Mouse (Mus musculus) liver, postnatal 0 days (tissue): ENCODE measurements around the gene Shtn1. TPM values are rescaled to one million over a fixed set of nuclear protein-coding genes. Genes with fewer than 3 reads are reported as not detected.

Experiments used
- ATAC-seq: fragments of 200-750 bp; cut with Nextera tagmentation; 2 replicates; pipeline ENCODE4 v1.8.0; 2017; ENCODE audit warnings: mild to moderate bottlenecking, moderate library complexity
- DNase-seq: peaks from one replicate; pipeline ENCODE4 v3.0.0-alpha.2; 2016
- H3K27ac ChIP-seq: fragments of 300-500 bp; sonication (generic); 2 replicates; pipeline ENCODE4 v1.5.1; 2014; ENCODE audit warnings: antibody characterized with exemption, moderate library complexity, mild to moderate bottlenecking, low read depth
- H3K27me3 ChIP-seq: fragments of 300-500 bp; sonication (generic); 2 replicates; pipeline ENCODE4 v1.6.1; 2014; ENCODE audit warnings: low read length, control low read depth, mixed read lengths; ENCODE audit not compliant: insufficient read depth
- H3K36me3 ChIP-seq: fragments of 300-500 bp; sonication (generic); replicated peaks from 2 replicates; pipeline ENCODE4 v1.6.1; 2014; ENCODE audit warnings: mild to moderate bottlenecking, control low read depth, low read length, moderate library complexity, mixed read lengths; ENCODE audit not compliant: insufficient read depth
- H3K4me1 ChIP-seq: fragments of 300-500 bp; sonication (generic); 2 replicates; pipeline ENCODE4 v1.6.1; 2014; ENCODE audit warnings: antibody characterized with exemption, mild to moderate bottlenecking, control low read depth; ENCODE audit not compliant: insufficient read depth
- H3K4me2 ChIP-seq: fragments of 300-500 bp; sonication (generic); 2 replicates; pipeline ENCODE4 v1.6.1; 2014; ENCODE audit warnings: low read depth, mild to moderate bottlenecking, low read length, moderate library complexity, mixed read lengths
- H3K4me3 ChIP-seq: fragments of 300-500 bp; sonication (generic); 2 replicates; pipeline ENCODE4 v1.5.1; 2014; ENCODE audit warnings: low read depth, low read length
- H3K9ac ChIP-seq: fragments of 300-500 bp; sonication (generic); replicated peaks from 2 replicates; pipeline ENCODE4 v1.6.1; 2014; ENCODE audit warnings: mild to moderate bottlenecking, moderate library complexity
- H3K9me3 ChIP-seq: fragments of 300-500 bp; sonication (generic); 2 replicates; pipeline ENCODE4 v1.6.1; 2016; ENCODE audit warnings: mild to moderate bottlenecking, control low read depth, low read length, mixed read lengths
- CTCF ChIP-seq: sonication (generic); IDR thresholded peaks from 2 replicates; pipeline ENCODE4 v1.5.1; 2016; ENCODE audit warnings: antibody characterized with exemption, low read depth
- EP300 ChIP-seq: IDR thresholded peaks from 2 replicates; pipeline ENCODE4 v1.6.1; 2016; ENCODE audit warnings: antibody characterized with exemption, low read depth, mild to moderate bottlenecking
- WGBS: fragments of 180-500 bp; shearing (Covaris S2); extraction: QIAGEN DNeasy Blood & Tissue Kit; methylation state at CpG from one replicate; pipeline ENCODE4 v1.1.7; 2014; ENCODE audit not compliant: insufficient replicate concordance; 5-methylcytosine and 5-hydroxymethylcytosine counted together
- polyA plus RNA-seq: library from polyadenylated mRNA; unstranded; fragments of >200 nt; fragmentation: Nextera tagmentation; extraction: Ambion mirVana; gene quantifications from 2 replicates; pipeline ENCODE4 v1.2.1, GENCODE M21; 2015

Shtn1 gene
- polyA plus RNA-seq, 1 experiment from 2014 or later = 2.9 TPM

GRCm38 (mm10) chr19:59067652-59068051 is 8.2 kb downstream of the Shtn1 start:
- no peaks in the 10 kb centered on the region for H3K36me3 ChIP-seq
- no peak overlapping the region for H3K4me3 ChIP-seq
- no peak for DNase-seq
- H3K9me3 ChIP-seq = no peaks in the 10 kb centered on the region
- H3K9ac ChIP-seq = no peak overlapping the region
- peak; percentile 69; the same call in 1 of the 2 replicates for ATAC-seq
- WGBS = 53% methylated on average over 1 of the region's 1 CpGs
- no peaks in the 10 kb centered on the region for H3K27me3 ChIP-seq
- H3K27ac ChIP-seq = no peak overlapping the region
- TF ChIP-seq CTCF (no peak), EP300 (no peak)
- no peak overlapping the region for H3K4me2 ChIP-seq
- no peaks in the 10 kb centered on the region for H3K4me1 ChIP-seq

GRCm38 (mm10) chr19:59066670-59067069 is 9.2 kb downstream of the Shtn1 start:
- no peaks in the 10 kb centered on the region for H3K9me3 ChIP-seq
- H3K4me3 ChIP-seq = no peak overlapping the region
- H3K4me1 ChIP-seq = no peaks in the 10 kb centered on the region
- H3K27ac ChIP-seq = no peak overlapping the region; the same call in 1 of the 2 replicates
- H3K27me3 ChIP-seq = no peaks in the 10 kb centered on the region
- no peak overlapping the region for H3K4me2 ChIP-seq
- H3K36me3 ChIP-seq = no peaks in the 10 kb centered on the region
- WGBS = 74% methylated on average over 2 of the region's 2 CpGs
- no peak for TF ChIP-seq EP300
- TF ChIP-seq CTCF = no peak
- ATAC-seq (peak; percentile 56; the same call in 1 of the 2 replicates), DNase-seq (no peak)
- H3K9ac ChIP-seq = no peak overlapping the region

- H3K36me3 ChIP-seq = no peaks in the 10 kb centered on the region
- no peaks in the 10 kb centered on the region for H3K4me1 ChIP-seq
- ATAC-seq (no peak), DNase-seq (no peak)
- no peak overlapping the region for H3K4me3 ChIP-seq
- WGBS = 36% methylated on average over 5 of the region's 5 CpGs
- no peaks in the 10 kb centered on the region for H3K9me3 ChIP-seq
- H3K9ac ChIP-seq = no peak overlapping the region
- H3K27me3 ChIP-seq = no peaks in the 10 kb centered on the region
- TF ChIP-seq EP300 (no peak), CTCF (no peak)
- no peak overlapping the region for H3K27ac ChIP-seq
- H3K4me2 ChIP-seq = no peak overlapping the region
Observed at GRCm38 (mm10) chr19:59066115-59066514, 9.8 kb downstream of the Shtn1 start.

GRCm38 (mm10) chr19:59064616-59065015 is 11.3 kb downstream of the Shtn1 start:
- ATAC-seq (no peak), DNase-seq (no peak)
- Histone ChIP-seq H3K36me3 (no peaks in the 10 kb centered on the region), H3K9me3 (no peaks in the 10 kb centered on the region), H3K4me1 (no peaks in the 10 kb centered on the region), H3K27me3 (no peaks in the 10 kb centered on the region), H3K9ac (no peak overlapping the region), H3K27ac (no peak overlapping the region), H3K4me3 (no peak overlapping the region), H3K4me2 (no peak overlapping the region)
- 74% methylated on average over 5 of the region's 5 CpGs for WGBS
- TF ChIP-seq EP300 (no peak), CTCF (no peak)

- TF ChIP-seq EP300 (no peak), CTCF (no peak)
- WGBS = 78% methylated on average over 5 of the region's 5 CpGs
- H3K4me1 ChIP-seq = no peaks in the 10 kb centered on the region
- no peaks in the 10 kb centered on the region for H3K36me3 ChIP-seq
- H3K4me3 ChIP-seq = no peak overlapping the region
- no peak for ATAC-seq
- no peak overlapping the region for H3K9ac ChIP-seq
- H3K9me3 ChIP-seq = no peaks in the 10 kb centered on the region
- H3K4me2 ChIP-seq = no peak overlapping the region
- H3K27me3 ChIP-seq = no peaks in the 10 kb centered on the region
- H3K27ac ChIP-seq = no peak overlapping the region
- no peak for DNase-seq
Observed at GRCm38 (mm10) chr19:59063568-59063967, 12.3 kb downstream of the Shtn1 start.

GRCm38 (mm10) chr19:59058105-59058504 is 17.8 kb downstream of the Shtn1 start:
- no peak overlapping the region for H3K4me2 ChIP-seq
- no peak for ATAC-seq
- 80% methylated on average over 4 of the region's 4 CpGs for WGBS
- TF ChIP-seq CTCF (no peak), EP300 (no peak)
- H3K4me1 ChIP-seq = no peaks in the 10 kb centered on the region
- H3K27ac ChIP-seq = no peak overlapping the region
- no peaks in the 10 kb centered on the region for H3K9me3 ChIP-seq
- no peaks in the 10 kb centered on the region for H3K36me3 ChIP-seq
- H3K27me3 ChIP-seq = no peaks in the 10 kb centered on the region
- no peak for DNase-seq
- H3K4me3 ChIP-seq = no peak overlapping the region
- no peak overlapping the region for H3K9ac ChIP-seq

GRCm38 (mm10) chr19:59057366-59057765 is 18.5 kb downstream of the Shtn1 start:
- Histone ChIP-seq H3K4me3 (no peak overlapping the region), H3K27ac (no peak overlapping the region), H3K9me3 (no peaks in the 10 kb centered on the region), H3K9ac (no peak overlapping the region), H3K27me3 (no peaks in the 10 kb centered on the region), H3K36me3 (no peaks in the 10 kb centered on the region), H3K4me1 (no peaks in the 10 kb centered on the region), H3K4me2 (no peak overlapping the region)
- WGBS = 19% methylated on average over 5 of the region's 5 CpGs
- no peak for TF ChIP-seq EP300
- TF ChIP-seq CTCF = no peak
- DNase-seq = no peak
- no peak for ATAC-seq
